Mouse (Mus musculus) liver, embryonic 13.5 days (tissue): ENCODE data around the gene 6030445D17Rik. TPM values are rescaled to one million over a fixed set of nuclear protein-coding genes. Genes with fewer than 3 reads are reported as not detected.

ENCODE experiments used
- ATAC-seq: fragments of 200-750 bp; cut with Nextera tagmentation; 2 replicates; pipeline ENCODE4 v1.8.0; 2017; ENCODE audit warnings: low read depth, mild to moderate bottlenecking, moderate number of reproducible peaks, moderate library complexity
- DNase-seq: peaks from one replicate; pipeline ENCODE4 v3.0.0; 2022
- H3K27ac ChIP-seq: fragments of 300-500 bp; sonication (generic); 2 replicates; pipeline ENCODE4 v1.5.1; 2015; ENCODE audit warnings: moderate library complexity, mild to moderate bottlenecking, inconsistent platforms
- H3K27me3 ChIP-seq: fragments of 300-500 bp; sonication (generic); 2 replicates; pipeline ENCODE4 v1.6.1; 2015; ENCODE audit warnings: mild to moderate bottlenecking, inconsistent platforms
- H3K36me3 ChIP-seq: fragments of 300-500 bp; sonication (generic); 2 replicates; pipeline ENCODE4 v1.6.1; 2015; ENCODE audit warnings: mild to moderate bottlenecking, inconsistent platforms
- H3K4me1 ChIP-seq: fragments of 300-500 bp; sonication (generic); replicated peaks from 2 replicates; pipeline ENCODE4 v1.6.1; 2015; ENCODE audit warnings: inconsistent platforms
- H3K4me2 ChIP-seq: fragments of 300-500 bp; sonication (generic); 2 replicates; pipeline ENCODE4 v1.6.1; 2015; ENCODE audit warnings: inconsistent platforms, mild to moderate bottlenecking, moderate library complexity
- H3K4me3 ChIP-seq: fragments of 300-500 bp; sonication (generic); replicated peaks from 2 replicates; pipeline ENCODE4 v1.5.1; 2015; ENCODE audit warnings: mild to moderate bottlenecking, inconsistent platforms
- H3K9ac ChIP-seq: fragments of 300-500 bp; sonication (generic); 2 replicates; pipeline ENCODE4 v1.6.1; 2015; ENCODE audit warnings: mild to moderate bottlenecking, inconsistent platforms
- H3K9me3 ChIP-seq: fragments of 300-500 bp; sonication (generic); replicated peaks from 2 replicates; pipeline ENCODE4 v1.6.1; 2016; ENCODE audit warnings: inconsistent platforms
- WGBS: fragments of 180-500 bp; shearing (Covaris S2); methylation state at CpG from one replicate; pipeline ENCODE4 v1.1.7; 2015; ENCODE audit not compliant: insufficient replicate concordance; 5-methylcytosine and 5-hydroxymethylcytosine counted together
- polyA plus RNA-seq: library from polyadenylated mRNA; unstranded; fragments of >200 nt; fragmentation: Nextera tagmentation; extraction: Ambion mirVana; gene quantifications from 2 replicates; pipeline ENCODE4 v1.2.1, GENCODE M21; 2015

The 6030445D17Rik gene
- polyA plus RNA-seq, 1 experiment from 2014 or later: not detected

GRCm38 (mm10) chr4:136505426-136506215, 43.6 kb downstream of the 6030445D17Rik start:
- ATAC-seq: no peak

DNA sequence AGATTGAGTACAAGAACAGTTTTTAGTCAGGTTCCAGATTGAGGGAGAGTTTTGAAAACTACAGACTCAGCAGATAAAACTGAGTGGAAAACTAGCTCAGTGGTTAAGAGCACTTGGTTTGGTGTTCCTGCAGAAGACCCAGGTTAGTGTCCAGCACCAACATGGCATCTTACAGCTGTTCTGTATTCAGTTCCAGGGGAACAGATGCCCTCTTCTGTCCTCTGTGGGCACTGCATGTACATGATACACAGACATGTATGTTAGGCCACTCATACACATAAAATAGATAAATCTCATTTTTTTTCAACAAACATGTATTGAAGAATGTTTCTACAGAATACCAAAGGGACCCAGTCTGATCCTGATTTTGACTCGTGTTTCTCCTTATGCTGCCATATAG, 47.8 kb downstream of the 6030445D17Rik start:
- Histone ChIP-seq H3K27ac (no peak overlapping the region), H3K27me3 (no peaks in the 10 kb centered on the region), H3K9ac (no peak overlapping the region), H3K9me3 (no peaks in the 10 kb centered on the region), H3K4me1 (peaks cover 18% of the 10 kb centered on the region), H3K4me3 (no peak overlapping the region), H3K36me3 (no peaks in the 10 kb centered on the region), H3K4me2 (no peak overlapping the region)
- 66% methylated on average over 1 of the region's 1 CpGs for WGBS
- no peak for ATAC-seq
- no peak for DNase-seq

More at GRCm38 (mm10) chr4:136505426-136506215, 43.6 kb downstream of the 6030445D17Rik start:
- H3K27me3 ChIP-seq: no peaks in the 10 kb centered on the region
- WGBS: 21% methylated on average over 2 of the region's 2 CpGs
- no peak for DNase-seq
- H3K27ac ChIP-seq: no peak overlapping the region
- H3K4me3 ChIP-seq: no peak overlapping the region
- no peak overlapping the region for H3K9ac ChIP-seq
- H3K4me1 ChIP-seq: peaks cover 10% of the 10 kb centered on the region
- H3K4me2 ChIP-seq: no peak overlapping the region
- H3K36me3 ChIP-seq: no peaks in the 10 kb centered on the region
- no peaks in the 10 kb centered on the region for H3K9me3 ChIP-seq

GRCm38 (mm10) chr4:136511708-136512107, 49.7 kb downstream of the 6030445D17Rik start:
- no peak overlapping the region for H3K4me2 ChIP-seq
- no peak for DNase-seq
- no peak overlapping the region for H3K27ac ChIP-seq
- H3K4me1 ChIP-seq: peaks cover 12% of the 10 kb centered on the region
- ATAC-seq: no peak
- no peak overlapping the region for H3K4me3 ChIP-seq
- no peaks in the 10 kb centered on the region for H3K27me3 ChIP-seq
- no peaks in the 10 kb centered on the region for H3K36me3 ChIP-seq
- 54% methylated on average over 4 of the region's 4 CpGs for WGBS
- H3K9me3 ChIP-seq: no peaks in the 10 kb centered on the region
- H3K9ac ChIP-seq: no peak overlapping the region

GRCm38 (mm10) chr4:136512905-136513304, 50.9 kb downstream of the 6030445D17Rik start:
- Histone ChIP-seq H3K4me3 (no peak overlapping the region), H3K9ac (no peak overlapping the region), H3K36me3 (no peaks in the 10 kb centered on the region), H3K9me3 (no peaks in the 10 kb centered on the region), H3K27ac (no peak overlapping the region), H3K4me1 (peaks cover 12% of the 10 kb centered on the region), H3K27me3 (no peaks in the 10 kb centered on the region), H3K4me2 (no peak overlapping the region)
- ATAC-seq (no peak), DNase-seq (no peak)

Other genes starting within 250 kb of the 6030445D17Rik start
- 12.9 and 13.6 TPM in 2 replicates for gene Tcea3, start 214.5 kb upstream of the 6030445D17Rik start, polyA plus RNA-seq
- 2.6 and 3.6 TPM in 2 replicates for gene Zfp46, start 177.6 kb upstream of the 6030445D17Rik start, polyA plus RNA-seq
- 68.5 and 73.1 TPM in 2 replicates for gene Hnrnpr, start 151.3 kb upstream of the 6030445D17Rik start, polyA plus RNA-seq
- 0.15 TPM in 1 of 2 replicates, not detected in the other for gene Htr1d, start 38.7 kb upstream of the 6030445D17Rik start, polyA plus RNA-seq
- 17.3 and 19.3 TPM in 2 replicates for gene Luzp1, start 7.5 kb downstream of the 6030445D17Rik start, polyA plus RNA-seq
- 11.8 and 12.4 TPM in 2 replicates for gene Kdm1a, start 140.5 kb downstream of the 6030445D17Rik start, polyA plus RNA-seq
- gene Tex46, start 148.2 kb downstream of the 6030445D17Rik start, polyA plus RNA-seq: not detected in 2 replicates
- not detected in 2 replicates for gene Lactbl1, start 160.4 kb downstream of the 6030445D17Rik start, polyA plus RNA-seq